Mouse (Mus musculus): Measurements from ENCODE around the gene Pla2g3. TPM values are rescaled to one million over a fixed set of nuclear protein-coding genes. Genes with fewer than 3 reads are reported as not detected.

Gene Pla2g3
- 1 to 10 TPM; 2.6 to 3.2 TPM for total RNA-seq (2021)

GRCm38 (mm10) chr11:3487952-3488570 lies at the start of gene Pla2g3:
TSS of gene Pla2g3 (plus strand) at chr11:3488284.
- DNase-seq (ENCODE audit: low spot score in 2 of 2), result no peak
- intact Hi-C loops (cut with DNase I), result no loop called here

GRCm38 (mm10) chr11:3441696-3442443 lies 46.2 kb upstream of the Pla2g3 start:
- intact Hi-C loops (cut with DNase I), result no loop called here

GRCm38 (mm10) chr11:3442677-3443076 lies 45.4 kb upstream of the Pla2g3 start:
- DNase-seq (ENCODE audit: low spot score in 2 of 2), result no peak
- intact Hi-C loops (cut with DNase I), result no loop called here

More at GRCm38 (mm10) chr11:3441696-3442443, 46.2 kb upstream of the Pla2g3 start:
- peak in 1 of 2 experiments; percentile 52 for DNase-seq (ENCODE audit: low spot score in 2 of 2)

GRCm38 (mm10) chr11:3443091-3443490 lies 45.0 kb upstream of the Pla2g3 start:
- DNase-seq (ENCODE audit: low spot score in 2 of 2), result no peak
- intact Hi-C loops (cut with DNase I), result no loop called here

GRCm38 (mm10) chr11:3444875-3445274 lies 43.2 kb upstream of the Pla2g3 start:
- intact Hi-C loops (cut with DNase I), result no loop called here
- no peak for DNase-seq (ENCODE audit: low spot score in 2 of 2)

GRCm38 (mm10) chr11:3451701-3452163 lies 36.4 kb upstream of the Pla2g3 start:
- DNase-seq (ENCODE audit: low spot score in 2 of 2), result peak in 1 of 2 experiments; percentile 57
- intact Hi-C loops (cut with DNase I), result loop anchor here (5.0 to 10.0 kb wide), 2 partner anchors 64 to 193 kb away; partner anchors contain the start of gene Morc2a

- intact Hi-C loops (cut with DNase I), result loop anchor here (5.0 to 10.0 kb wide), 2 partner anchors 65 to 193 kb away; partner anchors contain the start of gene Morc2a
- peak; percentile 94 to 98 for DNase-seq (ENCODE audit: low spot score in 2 of 2)
These were observed 35.9 kb upstream of the Pla2g3 start, which contains the start of gene Rnf185 for GRCm38 (mm10) chr11:3452167-3452639. TSS of gene Rnf185 (minus strand) at chr11:3452363.

GRCm38 (mm10) chr11:3452769-3453168 lies 35.3 kb upstream of the Pla2g3 start:
- intact Hi-C loops (cut with DNase I), result loop anchor here (5.0 to 10.0 kb wide), 2 partner anchors 65 to 192 kb away; partner anchors contain the start of gene Morc2a
- peak; percentile 21 to 27 for DNase-seq (ENCODE audit: low spot score in 2 of 2)

GRCm38 (mm10) chr11:3453467-3453866 lies 34.6 kb upstream of the Pla2g3 start:
- intact Hi-C loops (cut with DNase I), result loop anchor here (5.0 to 10.0 kb wide), 2 partner anchors 66 to 191 kb away; partner anchors contain the start of gene Morc2a
- DNase-seq (ENCODE audit: low spot score in 2 of 2), result no peak

- no peak for DNase-seq (ENCODE audit: low spot score in 2 of 2)
- intact Hi-C loops (cut with DNase I), result loop anchor here (5.0 to 10.0 kb wide), 2 partner anchors 67 to 190 kb away; partner anchors contain the start of gene Morc2a
These were observed 33.6 kb upstream of the Pla2g3 start for GRCm38 (mm10) chr11:3454506-3454905.

- intact Hi-C loops (cut with DNase I), result loop anchor here (10.0 kb wide), 1 partner anchor 188 kb away; the partner anchor contains the start of gene Morc2a
- DNase-seq (ENCODE audit: low spot score in 2 of 2), result peak; percentile 63 to 76
These were observed 31.7 kb upstream of the Pla2g3 start for GRCm38 (mm10) chr11:3456354-3456753.

- no peak for DNase-seq (ENCODE audit: low spot score in 2 of 2)
- intact Hi-C loops (cut with DNase I), result loop anchor here (10.0 kb wide), 1 partner anchor 186 kb away; the partner anchor contains the start of gene Morc2a
These were observed 29.5 kb upstream of the Pla2g3 start for GRCm38 (mm10) chr11:3458428-3459104.

- intact Hi-C loops (cut with DNase I), result loop anchor here (10.0 kb wide), 1 partner anchor 186 kb away; the partner anchor contains the start of gene Morc2a
These were observed 29.0 kb upstream of the Pla2g3 start for GRCm38 (mm10) chr11:3459105-3459468.

GRCm38 (mm10) chr11:3462846-3463245 lies 25.2 kb upstream of the Pla2g3 start:
- no peak for DNase-seq (ENCODE audit: low spot score in 2 of 2)
- intact Hi-C loops (cut with DNase I), result loop anchor here (10.0 kb wide), 1 partner anchor 472 kb away; the partner anchor contains the start of gene Tcn2

More at GRCm38 (mm10) chr11:3459105-3459468, 29.0 kb upstream of the Pla2g3 start:
- no peak for DNase-seq (ENCODE audit: low spot score in 2 of 2)

- no peak for DNase-seq (ENCODE audit: low spot score in 2 of 2)
- intact Hi-C loops (cut with DNase I), result no loop called here
These were observed 16.6 kb upstream of the Pla2g3 start for GRCm38 (mm10) chr11:3471448-3471850.

GRCm38 (mm10) chr11:3472484-3472883 lies 15.6 kb upstream of the Pla2g3 start:
- DNase-seq (ENCODE audit: low spot score in 2 of 2), result peak; percentile 76 to 84
- intact Hi-C loops (cut with DNase I), result loop anchor here (1.0 kb wide), 1 partner anchor 42 kb away; the partner anchor contains the start of gene Selenom

GRCm38 (mm10) chr11:3474480-3475115 lies 13.5 kb upstream of the Pla2g3 start:
- no peak for DNase-seq (ENCODE audit: low spot score in 2 of 2)
- intact Hi-C loops (cut with DNase I), result no loop called here

- intact Hi-C loops (cut with DNase I), result no loop called here
- no peak for DNase-seq (ENCODE audit: low spot score in 2 of 2)
These were observed 12.6 kb upstream of the Pla2g3 start for GRCm38 (mm10) chr11:3475489-3475888.

Data from left cerebral cortex, postnatal 25 days (tissue).